Mouse (Mus musculus): ENCODE measurements around the gene Xab2. TPM values are rescaled to one million over a fixed set of nuclear protein-coding genes. Genes with fewer than 3 reads are reported as not detected.
"Not testable (repeated sequence)": the region's sequence is repeated elsewhere in the genome, so short reads cannot be mapped to it uniquely, and the experiment has no call there.

Gene Xab2
- total RNA-seq, 1 experiment from 2014 or later: 67.6 TPM

DNA sequence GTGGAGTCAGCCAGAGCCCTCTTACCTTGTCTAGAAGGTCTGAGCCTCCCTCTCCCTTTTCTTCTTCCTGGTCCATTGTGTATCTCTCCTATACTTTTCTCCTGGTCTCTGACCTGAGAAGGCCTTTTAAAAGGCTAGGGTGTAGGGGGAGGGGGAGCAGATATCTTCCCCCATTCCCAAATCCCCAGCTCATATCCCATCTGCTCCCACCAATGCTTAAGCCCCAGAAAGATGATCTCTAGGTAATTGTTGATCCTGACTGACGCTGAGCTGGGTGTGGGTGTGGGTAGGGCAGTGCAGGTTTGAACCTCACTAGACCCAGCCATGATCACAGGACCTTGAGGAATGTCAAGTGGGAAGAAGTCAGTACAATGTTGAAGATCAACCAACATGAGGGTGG, 4.3 kb upstream of the Xab2 start, which contains the start of gene Pcp2:
TSS of gene Pcp2 (minus strand) at position 101 of the 400 bp plus-strand sequence.
- no peak for ATAC-seq (replicated peaks; ENCODE audit: insufficient number of reproducible peaks, low FRiP score, low TSS enrichment, poor library complexity, severe bottlenecking)

DNA sequence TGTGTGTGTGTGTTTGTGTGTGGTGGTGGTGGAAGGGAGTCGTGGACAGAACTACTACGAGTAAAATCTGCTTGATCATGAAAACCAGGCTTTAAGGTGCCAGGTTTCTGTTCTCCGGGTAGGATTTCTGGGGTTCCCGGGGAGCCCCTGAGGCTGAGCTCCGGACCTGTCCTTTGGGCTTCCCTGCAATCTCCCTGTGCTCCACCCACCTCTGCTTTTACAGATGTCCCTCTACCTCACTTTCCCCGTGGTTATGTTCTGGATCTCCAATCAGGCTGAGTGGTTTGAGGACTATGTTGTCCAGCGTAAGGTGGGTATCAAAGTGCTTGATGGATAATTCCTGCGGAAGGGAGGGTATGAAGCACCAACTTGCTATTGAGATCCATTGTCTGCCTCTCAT, 1.0 kb upstream of the Xab2 start:
- ATAC-seq (replicated peaks; ENCODE audit: insufficient number of reproducible peaks, low FRiP score, low TSS enrichment, poor library complexity, severe bottlenecking): no peak

DNA sequence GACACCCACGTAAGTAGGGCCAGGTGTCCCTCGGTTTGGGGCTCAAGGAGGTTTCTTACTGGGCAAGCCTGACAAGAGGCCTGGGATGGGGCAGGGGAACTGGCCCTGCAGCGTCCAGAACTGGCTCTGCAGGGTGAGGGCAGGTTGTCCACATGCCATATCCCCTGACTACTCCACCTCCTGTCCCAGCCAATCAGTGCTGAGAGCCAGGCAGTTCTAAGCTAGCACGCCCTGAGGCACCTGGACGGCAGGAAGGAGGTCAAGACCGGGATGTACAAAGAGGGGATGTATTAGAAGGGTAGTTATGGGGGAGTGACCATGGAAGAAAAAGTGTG, 11.3 kb downstream of the Xab2 start:
- ATAC-seq (replicated peaks; ENCODE audit: insufficient number of reproducible peaks, low FRiP score, low TSS enrichment, poor library complexity, severe bottlenecking): no peak

DNA sequence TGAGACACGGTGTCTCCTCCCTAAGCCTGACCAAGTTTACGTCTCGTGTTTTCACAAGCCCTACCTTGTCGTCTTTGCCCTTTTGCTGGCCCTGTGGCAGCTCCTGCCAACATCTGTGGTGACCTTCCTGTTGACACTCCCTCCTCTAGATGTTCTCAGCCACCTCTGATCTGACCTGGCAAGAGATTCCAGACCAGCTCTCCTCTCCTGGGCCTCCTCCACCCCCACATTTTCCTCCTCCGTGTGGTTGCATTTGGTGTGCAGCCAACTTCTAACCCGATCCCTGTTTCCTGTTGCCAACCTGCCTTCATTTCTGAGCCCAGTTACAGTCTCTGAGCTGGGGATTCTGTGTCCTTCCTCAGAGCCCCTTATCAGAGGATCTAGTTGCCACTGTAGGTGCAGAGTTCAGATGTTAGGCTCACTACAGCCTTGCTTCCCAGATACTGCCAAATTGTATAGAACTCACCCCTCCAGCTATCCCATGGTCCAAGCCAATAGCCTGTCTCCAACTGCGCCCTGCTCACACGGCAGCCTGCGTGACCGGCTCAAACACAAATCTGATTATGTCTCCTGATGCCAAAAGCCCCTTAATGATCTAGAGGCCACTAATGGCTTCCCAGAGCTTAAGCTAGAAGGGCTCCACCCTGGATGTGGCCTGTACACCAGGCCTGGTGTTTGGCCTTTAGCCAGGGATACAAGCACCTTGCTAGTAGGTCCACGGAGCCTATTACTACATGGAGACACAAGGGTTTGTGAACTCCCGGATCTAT, 11.9 kb downstream of the Xab2 start:
- ATAC-seq (replicated peaks; ENCODE audit: insufficient number of reproducible peaks, low FRiP score, low TSS enrichment, poor library complexity, severe bottlenecking): no peak

DNA sequence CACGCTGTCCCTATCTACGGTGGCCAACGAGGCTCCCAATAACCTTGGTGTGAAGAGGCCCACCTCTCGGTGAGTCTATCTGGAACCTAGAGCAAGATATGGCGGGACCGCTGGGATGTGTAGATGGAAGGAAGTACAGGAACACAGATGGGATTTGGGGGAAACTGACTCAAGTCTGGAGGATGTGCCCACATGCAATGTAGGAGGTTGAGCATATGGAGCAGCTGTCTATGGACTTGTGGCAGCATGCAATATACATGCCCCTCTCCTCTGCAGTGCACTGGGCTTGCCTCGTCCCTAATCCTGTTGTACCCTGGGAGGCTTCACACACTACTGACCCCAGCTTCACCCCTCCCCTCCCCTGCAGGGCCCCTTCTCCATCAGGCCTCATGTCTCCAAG, 13.3 kb downstream of the Xab2 start:
- ATAC-seq (replicated peaks; ENCODE audit: insufficient number of reproducible peaks, low FRiP score, low TSS enrichment, poor library complexity, severe bottlenecking): no peak

DNA sequence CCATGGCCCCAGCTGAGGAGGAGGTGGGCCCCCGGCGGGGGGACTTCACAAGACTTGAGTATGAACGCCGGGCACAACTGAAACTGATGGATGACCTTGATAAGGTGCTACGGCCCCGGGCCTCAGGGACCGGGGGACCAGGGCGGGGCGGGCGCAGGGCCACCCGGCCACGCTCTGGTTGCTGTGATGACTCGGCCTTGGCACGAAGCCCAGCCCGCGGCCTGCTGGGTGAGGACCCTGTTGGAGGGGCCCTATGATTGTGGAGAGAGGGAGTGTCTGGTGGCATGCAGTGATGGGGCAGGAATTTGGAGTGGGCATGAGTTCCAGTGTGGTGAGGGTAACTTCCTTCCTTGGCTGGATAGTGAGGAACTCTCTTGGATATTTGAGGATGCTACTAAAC, 14.5 kb downstream of the Xab2 start:
- ATAC-seq (replicated peaks; ENCODE audit: insufficient number of reproducible peaks, low FRiP score, low TSS enrichment, poor library complexity, severe bottlenecking): no peak

DNA sequence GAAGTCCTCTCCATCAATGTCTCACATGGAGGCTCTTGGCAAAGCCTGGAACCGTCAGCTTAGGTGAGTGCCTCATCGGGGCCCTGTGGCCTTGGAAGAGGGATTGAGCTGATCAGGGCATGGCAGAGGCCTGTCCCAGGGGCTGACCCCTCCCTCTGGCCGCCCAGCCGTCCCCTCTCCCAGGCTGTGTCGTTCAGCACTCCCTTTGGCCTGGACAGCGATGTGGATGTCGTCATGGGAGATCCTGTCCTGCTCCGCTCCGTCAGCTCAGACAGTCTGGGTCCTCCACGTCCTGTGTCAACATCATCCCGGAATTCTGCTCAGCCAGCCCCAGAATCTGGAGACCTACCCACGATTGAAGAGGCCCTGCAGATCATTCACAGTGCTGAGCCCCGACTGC, 17.7 kb downstream of the Xab2 start:
- ATAC-seq (replicated peaks; ENCODE audit: insufficient number of reproducible peaks, low FRiP score, low TSS enrichment, poor library complexity, severe bottlenecking): no peak

DNA sequence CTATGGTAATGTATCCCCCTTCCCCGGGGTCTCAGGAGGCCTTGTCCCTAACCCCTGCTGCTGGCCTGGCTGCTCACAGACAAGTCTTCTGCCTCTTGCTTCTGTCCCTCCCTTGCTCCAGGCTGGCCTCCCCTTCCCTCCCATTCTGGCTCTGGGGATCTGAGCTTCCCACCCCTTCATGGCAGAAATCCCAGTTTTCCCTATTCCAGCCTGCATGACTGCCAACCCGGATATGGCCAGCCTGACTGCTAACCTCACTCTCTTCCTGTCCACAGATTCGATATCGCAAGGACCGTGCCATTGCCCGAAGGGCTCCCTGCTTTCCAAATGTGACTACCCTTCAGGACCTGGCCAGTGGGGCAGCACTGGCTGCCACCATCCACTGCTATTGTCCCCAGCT, 20.7 kb downstream of the Xab2 start:
- ATAC-seq (replicated peaks; ENCODE audit: insufficient number of reproducible peaks, low FRiP score, low TSS enrichment, poor library complexity, severe bottlenecking): no peak

DNA sequence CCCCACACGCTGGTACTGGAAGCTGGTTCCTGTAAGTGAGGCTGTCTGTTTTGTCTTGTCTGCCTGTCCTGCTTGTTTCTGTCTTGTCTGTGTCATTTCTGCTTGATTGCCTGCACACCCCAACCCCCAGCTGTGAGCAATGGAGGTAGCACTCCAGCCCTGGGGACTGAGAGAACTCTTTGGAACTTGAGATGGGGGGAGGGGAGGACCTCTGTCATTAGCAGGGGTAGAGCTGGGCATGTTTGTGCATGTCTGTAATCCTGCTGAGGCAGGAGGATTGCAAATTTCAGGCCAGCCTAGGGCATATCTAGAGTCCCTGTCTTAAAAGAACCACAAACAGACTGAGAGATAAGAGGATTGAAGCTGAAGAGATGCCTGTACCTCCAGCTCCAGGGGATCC, 21.9 kb downstream of the Xab2 start:
- no peak for ATAC-seq (replicated peaks; ENCODE audit: insufficient number of reproducible peaks, low FRiP score, low TSS enrichment, poor library complexity, severe bottlenecking)

DNA sequence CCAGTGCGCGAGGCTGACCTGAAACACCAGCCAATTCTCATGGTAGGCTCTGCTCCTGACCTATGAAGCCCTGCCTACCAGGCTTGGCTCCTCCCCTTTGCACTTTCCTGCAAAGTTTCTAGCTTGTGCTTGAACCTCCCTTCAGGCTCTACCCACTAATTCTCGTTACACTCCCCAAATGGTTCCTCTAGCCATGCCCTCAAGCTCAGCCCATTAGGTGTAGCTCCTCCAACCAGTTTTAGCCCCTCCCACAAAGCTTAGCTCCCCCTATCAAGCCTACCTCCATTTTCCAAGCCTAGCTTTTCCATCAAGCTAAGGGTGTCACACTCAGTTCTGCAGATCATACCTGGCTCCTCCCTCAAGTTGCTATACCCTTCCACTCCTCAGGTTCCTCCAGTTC, 23.1 kb downstream of the Xab2 start:
- ATAC-seq (replicated peaks; ENCODE audit: insufficient number of reproducible peaks, low FRiP score, low TSS enrichment, poor library complexity, severe bottlenecking): no peak

DNA sequence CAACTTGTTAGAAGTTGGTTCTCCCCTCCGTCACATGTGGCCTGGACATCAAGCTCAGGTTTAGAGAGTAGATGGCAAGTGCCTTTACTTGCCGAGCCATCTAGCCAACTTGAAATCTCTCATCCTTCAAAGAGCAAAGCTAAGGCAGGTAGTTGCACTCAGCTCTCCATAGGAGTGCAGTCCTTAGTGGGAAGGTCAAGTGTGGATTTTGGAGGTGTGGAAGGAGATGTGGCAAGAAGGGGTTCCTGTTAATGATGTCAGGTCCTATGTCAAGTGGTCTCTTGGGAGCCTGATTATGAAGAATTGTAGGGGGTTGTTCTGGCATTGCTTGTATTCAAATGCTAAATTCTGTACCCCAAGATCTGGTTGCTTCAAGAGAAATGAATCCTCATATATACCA, 26.6 kb downstream of the Xab2 start:
- no peak for ATAC-seq (replicated peaks; ENCODE audit: insufficient number of reproducible peaks, low FRiP score, low TSS enrichment, poor library complexity, severe bottlenecking)

DNA sequence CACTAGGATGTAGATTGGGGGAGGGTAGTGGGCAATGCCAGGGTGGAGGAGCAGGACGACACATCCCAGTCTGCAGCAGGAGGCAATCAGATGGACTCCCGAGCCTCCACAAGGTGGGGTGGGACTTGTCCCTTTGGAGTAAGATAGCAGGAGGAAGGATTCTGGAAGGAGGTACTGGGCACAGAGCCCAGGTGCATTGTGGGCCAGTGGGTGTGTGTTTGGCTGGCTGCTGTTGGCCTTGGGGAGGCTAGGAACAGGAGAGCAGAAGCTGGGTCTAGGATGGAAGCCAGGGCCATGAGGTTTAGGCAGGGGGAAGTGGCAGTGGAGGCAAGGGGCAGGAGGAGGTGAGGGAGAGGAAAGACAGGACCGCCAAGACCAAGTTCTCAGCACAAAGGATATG, 27.6 kb downstream of the Xab2 start:
- ATAC-seq (replicated peaks; ENCODE audit: insufficient number of reproducible peaks, low FRiP score, low TSS enrichment, poor library complexity, severe bottlenecking): no peak

DNA sequence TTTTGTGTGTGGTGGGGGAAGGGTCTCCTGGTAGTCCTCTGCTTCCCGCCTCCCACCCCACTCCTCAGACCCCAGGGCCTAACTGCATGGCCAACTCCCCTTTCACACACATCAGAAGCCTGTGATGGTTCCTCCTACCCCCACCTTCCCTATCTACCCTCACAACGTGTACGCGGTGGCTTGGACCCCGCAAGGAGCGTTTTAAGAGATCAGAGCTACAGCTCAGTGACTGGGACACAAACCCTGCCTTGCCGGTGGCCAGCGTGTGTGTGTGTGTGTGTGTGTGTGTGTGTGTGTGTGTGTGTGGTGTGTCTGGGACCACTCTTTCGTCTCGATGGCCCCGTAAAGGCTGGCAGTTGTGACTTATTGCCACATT, 32.9 kb downstream of the Xab2 start:
- no peak for ATAC-seq (replicated peaks; ENCODE audit: insufficient number of reproducible peaks, low FRiP score, low TSS enrichment, poor library complexity, severe bottlenecking)

DNA sequence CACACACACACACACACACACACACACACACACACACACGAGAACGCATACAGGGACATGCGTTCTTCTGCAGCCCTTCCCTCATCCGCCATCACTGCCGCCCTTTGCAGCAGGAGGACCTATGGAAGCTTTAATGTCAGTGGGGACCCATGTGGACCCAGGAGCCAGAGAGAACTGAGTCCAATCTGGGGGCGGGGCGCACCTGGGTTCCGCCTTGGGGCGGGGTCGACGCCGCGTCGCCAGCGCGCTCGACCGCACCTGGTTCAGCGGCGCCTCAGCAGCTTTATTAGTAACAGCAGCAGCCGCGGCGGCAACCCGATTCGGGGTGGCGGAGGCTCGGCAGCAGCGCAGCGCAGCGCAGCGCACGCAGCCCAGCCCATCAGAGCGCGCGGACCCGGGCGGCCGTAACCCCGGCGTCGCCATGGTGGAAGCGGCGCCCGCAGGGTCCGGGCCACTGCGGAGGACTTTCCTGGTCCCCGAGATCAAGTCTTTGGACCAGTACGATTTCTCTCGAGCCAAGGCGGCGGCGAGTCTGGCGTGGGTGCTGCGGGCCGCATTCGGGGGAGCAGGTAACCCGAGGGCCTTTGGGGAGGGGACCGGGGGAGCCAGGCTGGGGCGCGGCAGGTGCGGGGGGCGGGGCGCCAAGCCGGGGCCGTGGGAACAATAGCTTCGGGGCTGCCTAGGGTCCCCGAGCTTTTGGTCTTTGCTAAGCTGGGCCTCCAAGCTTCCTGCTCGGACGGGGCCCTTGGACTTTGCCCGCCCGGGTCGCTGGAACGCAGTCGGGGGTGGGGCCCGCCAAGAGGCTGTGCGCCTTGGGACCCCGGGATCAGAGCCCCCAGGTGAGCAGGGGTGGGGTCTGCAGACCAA, 33.5 kb downstream of the Xab2 start:
- no peak for ATAC-seq (replicated peaks; ENCODE audit: insufficient number of reproducible peaks, low FRiP score, low TSS enrichment, poor library complexity, severe bottlenecking)

DNA sequence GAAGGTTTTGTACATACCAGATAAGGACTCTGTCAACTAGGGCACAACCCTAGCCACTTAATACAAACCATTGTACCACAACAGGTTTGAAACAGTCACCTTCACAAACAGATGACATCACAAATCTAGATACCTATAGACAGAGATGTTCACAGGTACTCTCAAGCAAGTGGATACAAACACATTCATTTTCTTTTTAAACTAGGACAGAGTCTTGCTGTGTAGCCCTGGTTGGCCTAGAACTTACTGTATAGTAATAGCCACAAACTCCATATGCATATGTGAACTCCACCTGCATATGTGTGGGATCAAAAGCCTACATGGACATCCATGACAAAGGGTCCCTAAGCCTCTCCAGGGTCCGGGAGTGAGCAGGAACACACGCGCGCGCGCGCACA, 34.1 kb downstream of the Xab2 start, which contains the start of gene Camsap3:
TSS of gene Camsap3 (plus strand) at position 301 of the 398 bp plus-strand sequence.
- ATAC-seq (replicated peaks; ENCODE audit: insufficient number of reproducible peaks, low FRiP score, low TSS enrichment, poor library complexity, severe bottlenecking): no peak

DNA sequence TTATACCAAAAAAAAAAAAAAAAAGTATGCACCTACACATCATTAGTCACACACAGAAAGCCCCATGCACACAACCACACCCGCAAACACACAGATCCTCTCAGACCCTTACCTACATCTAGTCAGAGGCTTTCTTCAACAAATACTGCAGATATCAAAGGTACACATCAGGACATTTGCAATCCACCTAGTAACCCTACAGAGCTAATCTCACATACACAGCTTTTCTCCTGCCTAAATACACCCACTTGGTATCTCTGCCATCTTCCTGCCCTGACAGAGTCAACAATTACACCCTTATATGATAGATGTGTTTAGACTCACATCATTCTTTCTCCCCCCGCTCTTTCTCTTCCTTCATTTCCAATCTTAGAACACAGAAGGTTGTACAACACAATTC, 34.7 kb downstream of the Xab2 start:
- ATAC-seq (replicated peaks; ENCODE audit: insufficient number of reproducible peaks, low FRiP score, low TSS enrichment, poor library complexity, severe bottlenecking): no peak

DNA sequence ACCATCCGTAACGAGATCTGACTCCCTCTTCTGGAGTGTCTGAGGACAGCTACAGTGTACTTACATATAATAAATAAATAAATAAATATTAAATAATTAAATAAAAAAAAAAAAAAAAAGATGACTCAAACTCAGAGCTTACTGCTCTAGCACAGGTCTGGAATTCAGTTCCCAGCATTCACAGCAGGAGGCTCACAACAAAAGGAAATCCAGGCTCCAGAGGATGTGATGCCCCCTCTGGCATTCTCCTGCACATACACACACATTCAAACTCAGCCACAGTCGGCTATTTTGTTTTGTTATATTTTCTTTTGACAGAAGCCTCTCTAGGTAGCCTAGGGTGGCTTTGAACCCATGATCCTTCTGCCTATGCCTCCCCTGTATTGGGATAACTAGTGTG, 39.2 kb downstream of the Xab2 start:
- ATAC-seq (replicated peaks; ENCODE audit: insufficient number of reproducible peaks, low FRiP score, low TSS enrichment, poor library complexity, severe bottlenecking): not testable (repeated sequence)

DNA sequence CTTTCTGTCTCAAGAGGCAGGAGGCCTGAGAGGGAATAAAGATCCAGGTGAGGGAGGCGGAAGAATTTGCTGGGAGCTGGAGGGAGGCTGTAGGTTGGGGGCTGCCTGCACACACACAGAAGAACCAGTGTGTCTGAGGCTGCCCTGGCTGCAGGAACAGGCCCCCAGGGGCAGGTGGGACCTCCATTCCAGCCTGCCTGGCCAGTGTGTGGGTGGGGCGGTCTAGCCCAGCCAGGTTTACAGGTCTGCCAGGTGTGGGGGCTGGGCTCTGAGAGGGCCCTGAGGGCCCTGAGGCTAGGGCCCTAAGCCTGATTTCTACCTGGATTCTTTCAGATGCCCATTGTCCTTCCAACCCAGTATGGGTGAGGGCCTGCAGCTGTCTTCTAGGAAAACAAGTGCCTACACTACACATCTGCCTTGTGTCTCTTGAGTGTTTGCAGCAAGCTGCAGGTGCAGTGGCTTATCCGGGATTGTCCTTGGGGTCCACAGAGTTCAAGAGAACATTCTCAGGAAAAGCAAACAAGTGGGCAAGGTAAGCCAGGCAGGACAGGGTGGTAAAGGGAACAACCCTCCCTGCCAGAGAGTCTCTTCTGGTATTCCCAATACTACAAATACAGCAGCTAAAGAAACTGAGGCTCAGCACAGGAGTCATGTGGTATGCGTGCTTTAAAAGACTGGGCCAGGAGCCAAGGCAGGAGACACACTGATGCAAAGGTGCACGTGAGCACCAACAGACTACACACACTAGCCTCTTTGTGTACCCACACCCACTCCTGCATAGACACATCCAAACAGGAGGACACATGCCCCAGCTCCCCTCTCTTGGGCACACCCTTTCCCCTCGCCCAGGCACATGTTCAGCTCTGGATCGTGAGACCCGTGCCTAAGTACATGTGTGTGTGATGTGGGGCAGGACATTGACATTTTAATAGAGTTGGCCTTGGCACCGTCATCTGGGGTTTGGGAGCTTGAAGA, 41.4 kb downstream of the Xab2 start:
- no peak for ATAC-seq (replicated peaks; ENCODE audit: insufficient number of reproducible peaks, low FRiP score, low TSS enrichment, poor library complexity, severe bottlenecking)
